Mouse (Mus musculus): ENCODE measurements at regions not wholly inside any gene's neighbourhood (a gene's known extent, or its start where the extent isn't known, plus 50 kb on each side); places are given as distances from the start of the nearest gene placed in this dataset.
"Not testable (repeated sequence)": the region's sequence is repeated elsewhere in the genome, so short reads cannot be mapped to it uniquely, and the experiment has no call there.

DNA sequence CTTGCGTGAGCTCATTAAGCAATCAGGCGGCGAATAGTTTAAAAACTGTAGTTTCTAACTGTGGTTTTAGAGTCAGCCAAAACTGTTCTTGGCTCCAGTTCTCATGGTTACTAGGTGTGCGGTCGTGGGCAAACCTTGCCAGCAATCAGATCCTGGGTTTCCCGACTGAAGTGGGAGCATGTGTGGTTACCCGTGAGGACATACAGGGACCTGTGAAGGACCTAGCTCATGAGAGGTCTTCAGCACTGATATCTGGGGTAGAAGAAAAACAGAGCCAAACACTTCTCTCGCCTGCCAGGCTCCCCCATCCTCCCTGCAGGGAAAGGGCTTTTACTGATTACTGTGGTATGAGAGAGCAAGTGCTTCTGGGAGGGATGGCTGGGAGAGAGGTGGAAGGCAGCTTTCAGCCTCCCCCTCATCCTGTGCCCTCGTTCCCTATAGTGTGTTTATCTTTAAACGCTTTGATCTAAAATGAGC, 230.1 kb downstream of the Fgf9 start:
- Histone ChIP-seq H3K9ac (ENCODE audit: low read depth, low read length) (no peak overlapping the region), H3K36me3 (ENCODE audit: control insufficient read depth, insufficient read depth, low read length) (no peaks in the 10 kb centered on the region), H3K9me3 (replicated peaks; ENCODE audit: control insufficient read depth, low read length, poor library complexity, severe bottlenecking) (no peaks in the 10 kb centered on the region), H3K4me1 (ENCODE audit: control insufficient read depth, insufficient read depth, low read length) (no peaks in the 10 kb centered on the region), H3K4me2 (ENCODE audit: low read length) (no peak overlapping the region), H3K27ac (ENCODE audit: low read length) (no peak overlapping the region), H3K4me3 (ENCODE audit: low read depth, low read length) (no peak overlapping the region), H3K27me3 (ENCODE audit: control insufficient read depth, insufficient read depth, low read depth, low read length) (no peaks in the 10 kb centered on the region)
- ATAC-seq = no peak
- 79% methylated on average over 10 of the region's 10 CpGs for WGBS

DNA sequence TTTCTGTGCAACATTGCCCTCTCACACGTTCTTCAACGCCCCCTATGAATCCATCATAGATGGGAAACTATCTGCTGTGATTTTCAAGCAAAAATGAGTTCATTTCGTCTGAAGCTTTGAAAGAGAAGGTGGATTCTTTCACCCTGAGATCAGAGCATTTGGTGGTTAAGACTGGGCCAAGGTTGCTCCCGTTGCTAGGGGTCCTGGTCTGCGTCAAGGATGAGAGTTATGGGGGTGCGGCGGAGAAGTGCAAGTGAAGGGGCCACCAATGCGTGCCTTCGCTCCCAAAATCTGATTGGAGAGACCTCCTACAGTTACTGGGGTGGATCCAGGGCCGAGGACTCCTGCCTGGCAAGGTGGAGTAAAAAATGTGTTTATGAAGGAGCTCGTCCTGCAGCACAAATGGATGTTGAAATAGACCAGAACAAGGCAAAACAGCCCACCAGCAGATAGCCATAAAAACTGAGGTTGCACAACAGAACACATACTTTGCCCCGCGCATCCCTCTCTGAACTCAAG, 215.7 kb downstream of the Fgf9 start:
- Histone ChIP-seq H3K36me3 (ENCODE audit: control insufficient read depth, insufficient read depth, low read length) (no peaks in the 10 kb centered on the region), H3K4me2 (ENCODE audit: low read length) (no peak overlapping the region), H3K27me3 (ENCODE audit: control insufficient read depth, insufficient read depth, low read depth, low read length) (no peaks in the 10 kb centered on the region), H3K9me3 (replicated peaks; ENCODE audit: control insufficient read depth, low read length, poor library complexity, severe bottlenecking) (no peaks in the 10 kb centered on the region), H3K4me3 (ENCODE audit: low read depth, low read length) (no peak overlapping the region), H3K27ac (ENCODE audit: low read length) (no peak overlapping the region), H3K4me1 (ENCODE audit: control insufficient read depth, insufficient read depth, low read length) (no peaks in the 10 kb centered on the region), H3K9ac (ENCODE audit: low read depth, low read length) (no peak overlapping the region)
- WGBS = 88% methylated on average over 13 of the region's 13 CpGs
- no peak for ATAC-seq

DNA sequence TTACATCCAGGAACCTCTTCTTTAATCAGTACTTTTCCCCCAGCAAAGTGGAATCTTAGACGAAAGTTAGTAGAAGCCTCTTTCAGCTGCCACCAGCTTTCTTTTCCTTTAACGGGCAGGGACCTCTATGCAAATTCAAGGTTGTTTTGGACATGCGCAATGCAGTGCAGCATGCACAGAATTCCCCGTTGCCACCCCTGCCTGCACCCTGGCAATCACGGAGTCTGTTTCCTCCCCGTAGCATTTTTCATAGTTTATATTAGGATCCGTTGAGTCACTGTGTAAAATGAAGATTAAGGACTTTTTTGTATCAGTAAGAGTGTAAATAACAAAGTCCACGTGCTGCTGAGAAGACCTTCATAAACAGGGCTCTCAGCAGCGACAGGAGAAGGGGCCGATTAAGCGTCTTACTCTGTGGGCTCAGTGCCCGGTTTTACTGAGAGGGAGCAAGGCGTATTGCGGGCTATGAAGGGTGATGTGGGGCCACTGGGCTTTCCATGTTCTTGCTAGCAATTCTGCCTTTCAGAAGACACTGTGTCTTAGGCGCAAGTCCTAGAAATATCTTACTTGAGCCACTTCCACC, 212.5 kb downstream of the Fgf9 start:
- no peak overlapping the region for H3K4me3 ChIP-seq (ENCODE audit: low read depth, low read length)
- no peak overlapping the region for H3K4me2 ChIP-seq (ENCODE audit: low read length)
- no peak for ATAC-seq

DNA sequence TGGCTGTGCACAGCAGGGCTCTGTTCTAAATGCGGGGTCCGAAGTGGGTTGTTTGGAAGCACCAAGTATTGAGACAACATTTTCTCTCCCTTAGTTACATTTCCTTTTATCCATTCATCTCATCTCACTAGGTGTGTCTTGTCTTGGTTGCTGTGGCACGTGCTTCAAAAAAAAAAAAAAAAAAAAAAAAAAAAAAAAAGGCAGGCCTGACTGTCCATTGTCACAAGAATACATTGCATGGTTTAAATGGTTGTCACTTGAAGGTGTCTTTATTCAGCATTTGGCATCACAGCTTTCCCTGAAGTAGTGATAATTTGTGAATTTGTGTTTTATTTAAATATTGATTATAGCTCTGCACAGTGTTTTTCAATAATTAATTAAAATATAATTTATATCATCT, 211.9 kb downstream of the Fgf9 start:
- H3K27me3 ChIP-seq (ENCODE audit: control insufficient read depth, insufficient read depth, low read depth, low read length) = no peaks in the 10 kb centered on the region
- no peaks in the 10 kb centered on the region for H3K9me3 ChIP-seq (replicated peaks; ENCODE audit: control insufficient read depth, low read length, poor library complexity, severe bottlenecking)
- no peak for ATAC-seq
- H3K4me2 ChIP-seq (ENCODE audit: low read length) = no peak overlapping the region
- no peak overlapping the region for H3K27ac ChIP-seq (ENCODE audit: low read length)
- no peak overlapping the region for H3K4me3 ChIP-seq (ENCODE audit: low read depth, low read length)
- no peaks in the 10 kb centered on the region for H3K36me3 ChIP-seq (ENCODE audit: control insufficient read depth, insufficient read depth, low read length)
- no peak overlapping the region for H3K9ac ChIP-seq (ENCODE audit: low read depth, low read length)
- WGBS = 68% methylated on average over 3 of the region's 3 CpGs
- no peaks in the 10 kb centered on the region for H3K4me1 ChIP-seq (ENCODE audit: control insufficient read depth, insufficient read depth, low read length)

More for the DNA sequence above, 212.5 kb downstream of the Fgf9 start:
- no peaks in the 10 kb centered on the region for H3K9me3 ChIP-seq (replicated peaks; ENCODE audit: control insufficient read depth, low read length, poor library complexity, severe bottlenecking)
- H3K27me3 ChIP-seq (ENCODE audit: control insufficient read depth, insufficient read depth, low read depth, low read length) = no peaks in the 10 kb centered on the region
- H3K27ac ChIP-seq (ENCODE audit: low read length) = no peak overlapping the region
- no peak overlapping the region for H3K9ac ChIP-seq (ENCODE audit: low read depth, low read length)
- 69% methylated on average over 15 of the region's 15 CpGs for WGBS
- no peaks in the 10 kb centered on the region for H3K4me1 ChIP-seq (ENCODE audit: control insufficient read depth, insufficient read depth, low read length)
- no peaks in the 10 kb centered on the region for H3K36me3 ChIP-seq (ENCODE audit: control insufficient read depth, insufficient read depth, low read length)

DNA sequence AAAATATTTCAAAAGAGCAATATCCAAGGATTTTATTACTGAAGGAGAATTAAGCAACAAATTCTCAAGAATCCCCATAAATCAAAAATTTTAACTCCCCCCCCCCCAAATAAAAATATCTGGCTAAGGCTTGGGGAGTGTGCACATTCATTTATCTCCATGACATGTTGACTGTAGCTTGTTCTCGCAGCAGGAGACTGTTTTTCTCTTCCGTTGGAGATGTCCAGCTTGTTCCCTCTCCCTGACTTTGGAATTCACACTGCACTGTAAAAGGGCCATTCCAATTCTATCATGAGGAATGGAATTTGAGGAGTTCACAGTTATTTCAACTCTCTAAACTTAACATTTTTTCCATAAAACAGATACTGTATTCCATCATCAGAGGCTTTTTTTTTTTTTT, 204.1 kb downstream of the Fgf9 start:
- H3K4me3 ChIP-seq (ENCODE audit: low read depth, low read length); H3K27me3 ChIP-seq (ENCODE audit: control insufficient read depth, insufficient read depth, low read depth, low read length); H3K9ac ChIP-seq (ENCODE audit: low read depth, low read length); H3K9me3 ChIP-seq (replicated peaks; ENCODE audit: control insufficient read depth, low read length, poor library complexity, severe bottlenecking); H3K36me3 ChIP-seq (ENCODE audit: control insufficient read depth, insufficient read depth, low read length); ATAC-seq; H3K4me1 ChIP-seq (ENCODE audit: control insufficient read depth, insufficient read depth, low read length); H3K27ac ChIP-seq (ENCODE audit: low read length); H3K4me2 ChIP-seq (ENCODE audit: low read length): not testable (repeated sequence)
- WGBS = 83% methylated on average over 2 of the region's 2 CpGs

DNA sequence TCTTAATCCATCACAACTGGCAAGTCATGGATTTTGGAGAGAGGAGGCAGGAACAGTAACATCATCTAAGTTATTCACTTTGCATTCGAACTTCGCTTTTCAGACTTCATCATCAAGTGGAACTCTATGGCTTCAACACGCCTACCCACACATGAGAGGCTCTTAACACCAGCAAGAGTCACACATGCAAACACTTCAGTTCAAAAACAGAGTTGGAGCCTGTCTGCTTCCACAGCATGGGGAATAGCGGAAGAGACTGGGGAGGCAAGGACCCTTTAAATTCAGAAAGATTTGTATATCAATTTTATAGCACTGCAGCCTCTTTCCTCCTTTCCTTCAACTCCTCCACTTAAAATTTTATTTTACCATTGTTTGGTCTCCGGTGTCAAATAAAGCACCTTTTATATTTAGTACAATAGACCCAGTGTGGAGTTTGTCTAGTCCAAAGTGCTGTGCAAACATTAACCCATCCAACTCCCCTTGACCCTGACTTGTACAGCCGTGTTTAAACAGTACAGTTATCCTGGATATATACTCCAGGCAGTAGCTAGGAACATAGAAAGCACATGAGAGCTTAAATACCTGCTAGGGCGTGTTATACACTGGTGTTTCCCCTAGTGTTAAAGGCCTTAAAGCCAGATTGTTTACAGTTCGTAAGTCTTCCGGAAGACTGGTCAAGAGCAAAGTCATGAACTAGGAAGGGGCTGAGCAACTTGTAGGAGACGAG, 203.5 kb downstream of the Fgf9 start:
- Histone ChIP-seq H3K4me1 (ENCODE audit: control insufficient read depth, insufficient read depth, low read length) (no peaks in the 10 kb centered on the region), H3K36me3 (ENCODE audit: control insufficient read depth, insufficient read depth, low read length) (no peaks in the 10 kb centered on the region), H3K4me3 (ENCODE audit: low read depth, low read length) (no peak overlapping the region), H3K9ac (ENCODE audit: low read depth, low read length) (no peak overlapping the region), H3K9me3 (replicated peaks; ENCODE audit: control insufficient read depth, low read length, poor library complexity, severe bottlenecking) (no peaks in the 10 kb centered on the region), H3K27me3 (ENCODE audit: control insufficient read depth, insufficient read depth, low read depth, low read length) (no peaks in the 10 kb centered on the region), H3K27ac (ENCODE audit: low read length) (no peak overlapping the region), H3K4me2 (ENCODE audit: low read length) (no peak overlapping the region)
- WGBS = 81% methylated on average over 10 of the region's 10 CpGs
- no peak for ATAC-seq

DNA sequence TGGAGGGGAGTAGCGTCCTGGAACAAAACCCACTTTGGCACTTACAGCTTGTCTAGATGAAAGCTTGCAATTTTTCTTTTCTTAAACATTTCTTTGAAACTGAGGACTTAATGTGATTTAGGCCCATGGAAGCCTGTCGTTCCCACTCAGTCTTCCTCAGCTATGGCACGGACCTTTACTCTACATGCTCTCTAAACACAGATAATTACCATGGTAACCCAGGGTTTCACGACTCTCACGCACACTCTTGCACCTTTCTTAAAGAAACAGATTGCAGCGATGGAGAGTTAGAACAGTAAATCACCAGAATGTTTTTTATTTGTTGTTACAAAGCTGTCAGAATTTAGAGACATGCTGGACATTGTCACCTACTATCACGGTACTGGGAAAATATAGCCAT, 195.0 kb downstream of the Fgf9 start:
- 43% methylated on average over 7 of the region's 7 CpGs for WGBS
- ATAC-seq = no peak
- H3K4me1 ChIP-seq (ENCODE audit: control insufficient read depth, insufficient read depth, low read length) = no peaks in the 10 kb centered on the region

DNA sequence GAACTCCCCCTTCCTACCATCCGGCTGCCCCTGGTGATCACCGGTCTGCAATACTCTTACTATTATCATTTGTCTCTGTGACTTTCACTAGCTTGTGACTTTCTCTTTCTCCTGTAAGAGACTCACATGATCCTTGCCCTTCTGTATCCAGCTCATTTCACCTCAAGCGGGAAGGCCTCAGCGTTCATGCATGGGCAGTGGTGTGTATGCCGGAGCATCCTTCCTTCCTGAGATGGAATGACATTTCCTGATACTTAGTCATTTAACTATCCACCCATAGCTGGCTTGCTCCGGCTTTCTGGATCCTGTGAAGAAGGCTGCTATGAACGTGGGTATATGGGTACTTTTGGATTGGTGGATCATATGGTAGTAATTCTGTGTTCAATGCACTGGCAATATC, 194.1 kb downstream of the Fgf9 start:
- no peak for ATAC-seq
- no peak overlapping the region for H3K9ac ChIP-seq (ENCODE audit: low read depth, low read length)
- WGBS = 77% methylated on average over 7 of the region's 7 CpGs
- no peaks in the 10 kb centered on the region for H3K27me3 ChIP-seq (ENCODE audit: control insufficient read depth, insufficient read depth, low read depth, low read length)
- H3K27ac ChIP-seq (ENCODE audit: low read length) = no peak overlapping the region
- no peak overlapping the region for H3K4me3 ChIP-seq (ENCODE audit: low read depth, low read length)
- no peak overlapping the region for H3K4me2 ChIP-seq (ENCODE audit: low read length)
- H3K9me3 ChIP-seq (replicated peaks; ENCODE audit: control insufficient read depth, low read length, poor library complexity, severe bottlenecking) = no peaks in the 10 kb centered on the region
- no peaks in the 10 kb centered on the region for H3K36me3 ChIP-seq (ENCODE audit: control insufficient read depth, insufficient read depth, low read length)
- H3K4me1 ChIP-seq (ENCODE audit: control insufficient read depth, insufficient read depth, low read length) = no peaks in the 10 kb centered on the region

More for the DNA sequence above, 195.0 kb downstream of the Fgf9 start:
- no peaks in the 10 kb centered on the region for H3K27me3 ChIP-seq (ENCODE audit: control insufficient read depth, insufficient read depth, low read depth, low read length)
- H3K27ac ChIP-seq (ENCODE audit: low read length) = no peak overlapping the region
- H3K4me3 ChIP-seq (ENCODE audit: low read depth, low read length) = no peak overlapping the region
- no peaks in the 10 kb centered on the region for H3K36me3 ChIP-seq (ENCODE audit: control insufficient read depth, insufficient read depth, low read length)
- no peak overlapping the region for H3K9ac ChIP-seq (ENCODE audit: low read depth, low read length)
- no peaks in the 10 kb centered on the region for H3K9me3 ChIP-seq (replicated peaks; ENCODE audit: control insufficient read depth, low read length, poor library complexity, severe bottlenecking)
- no peak overlapping the region for H3K4me2 ChIP-seq (ENCODE audit: low read length)

DNA sequence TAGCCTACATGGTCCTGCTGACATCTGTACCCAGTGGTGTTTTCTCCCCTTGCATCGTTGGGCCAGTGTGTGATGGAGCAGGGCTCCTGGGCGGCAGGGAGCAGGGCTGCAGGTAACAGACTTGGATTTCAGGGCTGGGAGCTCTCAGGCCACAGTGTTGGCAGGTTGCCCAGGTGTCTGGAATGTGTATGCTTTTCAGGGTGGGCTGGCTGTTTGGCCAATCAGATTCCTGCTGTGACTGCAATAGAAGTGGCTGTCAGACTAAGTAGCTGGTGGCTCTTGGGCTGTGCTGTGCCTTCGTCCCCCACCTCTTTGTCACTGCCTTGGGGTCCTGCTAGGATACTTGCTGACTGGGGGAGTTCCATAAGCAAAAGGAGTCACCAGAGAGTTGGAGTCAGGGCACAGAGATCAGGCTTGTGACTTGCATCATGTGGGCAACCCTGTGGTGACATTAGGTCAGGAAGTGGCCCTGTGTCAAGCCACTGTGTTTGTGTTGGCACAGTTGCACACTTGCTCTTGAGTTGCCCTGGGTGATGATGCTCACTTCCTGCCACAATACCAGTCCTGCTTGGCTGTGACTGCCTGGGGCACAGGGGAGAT, 183.1 kb downstream of the Fgf9 start:
- no peaks in the 10 kb centered on the region for H3K27me3 ChIP-seq (ENCODE audit: control insufficient read depth, insufficient read depth, low read depth, low read length)
- WGBS = 53% methylated on average over 3 of the region's 3 CpGs
- no peak overlapping the region for H3K9ac ChIP-seq (ENCODE audit: low read depth, low read length)
- H3K36me3 ChIP-seq (ENCODE audit: control insufficient read depth, insufficient read depth, low read length) = no peaks in the 10 kb centered on the region
- no peak for ATAC-seq
- H3K4me2 ChIP-seq (ENCODE audit: low read length) = no peak overlapping the region
- no peak overlapping the region for H3K27ac ChIP-seq (ENCODE audit: low read length)
- H3K4me1 ChIP-seq (ENCODE audit: control insufficient read depth, insufficient read depth, low read length) = no peaks in the 10 kb centered on the region
- no peaks in the 10 kb centered on the region for H3K9me3 ChIP-seq (replicated peaks; ENCODE audit: control insufficient read depth, low read length, poor library complexity, severe bottlenecking)
- no peak overlapping the region for H3K4me3 ChIP-seq (ENCODE audit: low read depth, low read length)
